Mouse (Mus musculus): Measurements from ENCODE around the gene Tarm1.

DNA sequence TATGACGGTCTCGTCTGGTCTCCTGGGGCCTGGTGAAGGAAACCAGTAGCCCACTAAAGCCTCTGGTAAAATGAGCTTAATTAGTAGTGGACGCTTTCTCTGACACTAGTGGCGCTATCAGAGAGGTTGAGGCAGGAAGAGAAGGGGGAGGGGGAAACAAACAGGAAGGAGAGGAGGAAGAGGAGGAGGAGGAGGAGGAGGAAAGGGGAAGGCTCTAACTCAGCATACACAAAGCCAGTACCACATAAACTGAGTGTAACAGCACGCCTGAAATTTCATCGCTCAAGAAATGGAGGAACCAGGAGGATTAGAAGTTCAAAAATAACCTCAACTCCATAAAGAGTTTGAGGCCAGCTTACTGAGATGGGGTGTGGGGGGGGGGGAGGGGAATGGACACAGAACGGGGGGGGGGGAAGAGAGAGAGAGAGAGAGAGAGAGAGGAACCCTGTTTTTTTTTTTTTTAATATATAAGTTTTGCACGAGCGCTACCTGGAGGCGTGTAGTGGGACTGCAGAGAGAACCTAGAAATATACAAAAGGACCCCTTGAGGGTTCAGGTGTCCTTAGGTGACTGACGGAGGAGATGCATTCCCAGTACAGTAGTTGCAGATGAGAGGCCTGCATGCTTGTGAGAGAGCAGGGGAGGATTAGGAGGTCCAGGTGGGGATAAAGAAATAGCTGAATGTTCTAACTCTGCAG, 48.8 kb downstream of the Tarm1 start:
- TF ChIP-seq CTCF (IDR thresholded peaks at IDR 0.05; ENCODE audit: low read depth), result 0 out of 2 replicates have a peak, but pooled peaks have one; percentile 6
- TF ChIP-seq EP300 (IDR thresholded peaks at IDR 0.05; ENCODE audit: low read depth), result no peak
